Mouse (Mus musculus): ENCODE measurements around the gene Icos.

DNA sequence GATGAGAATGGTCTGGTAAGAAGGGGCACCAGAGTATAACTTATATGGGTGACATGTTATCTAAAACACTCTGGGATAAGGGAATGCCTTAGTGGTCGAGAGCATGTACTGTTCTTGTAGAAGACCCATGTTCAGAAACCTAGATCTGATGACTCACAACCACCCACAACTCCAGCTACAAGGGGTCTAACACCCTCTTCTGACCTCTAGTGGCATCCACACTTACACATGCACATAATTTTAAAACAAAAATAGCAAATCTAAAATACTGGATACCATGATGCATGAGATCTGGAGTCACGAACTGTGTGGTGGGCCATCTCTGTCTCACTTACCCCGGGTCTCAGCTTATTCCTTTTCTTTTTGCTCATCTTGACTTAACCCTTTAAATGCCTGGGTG is 37.7 kb upstream of the Icos start:
- no peak for TF ChIP-seq CTCF (IDR thresholded peaks at IDR 0.05; ENCODE audit: low read depth, low read length)
- no peak for TF ChIP-seq POLR2A (IDR thresholded peaks at IDR 0.05; ENCODE audit: borderline replicate concordance, low read depth, low read length)
